Mouse (Mus musculus) stomach, postnatal 0 days (tissue): Measurements from ENCODE around the gene Gid8.

Experiments used
- CTCF ChIP-seq: IDR thresholded peaks from 2 replicates; pipeline ENCODE4 v1.5.1; 2016; ENCODE audit warnings: antibody characterized with exemption, low read depth, mild to moderate bottlenecking, moderate library complexity
- EP300 ChIP-seq: optimal IDR thresholded peaks from 2 replicates; pipeline ENCODE3; 2016; ENCODE audit warnings: antibody characterized with exemption

GRCm38 (mm10) chr2:180742820-180743219 is 32.9 kb downstream of the Gid8 start:
- TF ChIP-seq CTCF, result no peak
- no peak for TF ChIP-seq EP300
